Mouse (Mus musculus): ENCODE measurements around the gene 2310057M21Rik.

DNA sequence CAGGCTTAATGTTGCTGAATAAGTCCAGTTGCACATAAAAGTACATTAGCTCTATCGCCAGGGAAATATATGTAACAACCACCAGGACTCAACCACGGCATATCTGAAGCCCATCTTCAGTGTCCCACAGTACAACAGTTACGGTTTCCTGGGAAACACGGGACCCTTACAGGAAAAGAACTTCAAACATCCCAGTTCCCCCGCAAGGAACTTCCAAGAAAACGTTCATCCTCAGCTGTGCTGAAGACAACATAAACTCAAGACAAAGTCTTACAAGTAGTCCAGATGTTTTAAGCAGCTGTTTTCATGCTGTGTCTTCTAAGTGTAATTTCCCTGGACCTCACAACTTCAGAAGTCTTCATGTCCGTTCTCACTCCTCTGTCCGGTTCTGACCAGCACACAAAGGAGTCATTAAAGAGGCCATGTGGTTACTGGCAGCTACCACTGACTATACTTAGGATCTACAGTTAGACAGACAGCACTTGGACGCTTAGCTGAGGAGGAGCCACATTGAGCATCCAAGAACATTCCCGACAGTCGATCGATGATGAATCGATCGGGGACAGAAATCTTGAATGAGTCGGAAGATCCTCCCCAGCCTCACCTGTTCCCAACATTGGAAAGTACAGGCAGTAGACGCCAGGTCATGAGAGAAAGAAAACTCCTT, 46.9 kb upstream of the 2310057M21Rik start:
- TF ChIP-seq POLR2A (IDR thresholded peaks at IDR 0.05; ENCODE audit: low read depth, low read length) (no peak), CTCF (IDR thresholded peaks at IDR 0.05; ENCODE audit: extremely low read depth, insufficient read depth, insufficient read length, insufficient replicate concordance) (no peak)
